Mouse (Mus musculus) stomach, postnatal 0 days (tissue): Measurements from ENCODE around the gene Tenm4.

ENCODE experiments used
- CTCF ChIP-seq: IDR thresholded peaks from 2 replicates; pipeline ENCODE4 v1.5.1; 2016; ENCODE audit warnings: antibody characterized with exemption, low read depth, mild to moderate bottlenecking, moderate library complexity
- EP300 ChIP-seq: optimal IDR thresholded peaks from 2 replicates; pipeline ENCODE3; 2016; ENCODE audit warnings: antibody characterized with exemption

DNA sequence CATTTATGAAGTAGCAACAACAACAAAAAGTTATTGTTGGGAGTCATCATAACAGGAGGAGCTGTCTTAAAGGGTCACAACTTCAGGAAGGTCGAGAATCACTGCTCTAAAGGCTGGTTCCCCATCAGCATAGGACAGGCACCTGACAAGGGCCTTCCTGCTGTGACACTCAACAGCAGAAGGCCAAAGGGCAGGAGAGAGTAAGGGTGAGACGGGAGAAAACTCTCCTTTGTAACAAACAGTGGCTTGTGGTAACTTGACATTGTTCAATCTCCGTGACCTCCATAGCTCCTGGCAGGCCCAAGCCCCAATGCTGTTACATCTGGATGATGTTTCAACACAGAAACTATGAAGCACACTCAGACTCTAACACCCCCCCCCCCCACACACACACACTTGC lies 101.0 kb downstream of the Tenm4 start:
- TF ChIP-seq CTCF (no peak), EP300 (no peak)
